Mouse (Mus musculus) frontal cortex, postnatal 36 days (tissue): ENCODE results near the gene Crtc1.

ENCODE experiments used
- DNase-seq, 2 experiments: peaks; one replicate each; pipeline ENCODE4 v3.0.0; 2022; ENCODE audit warnings: low spot score in 2 of 2

Gene Crtc1

DNA sequence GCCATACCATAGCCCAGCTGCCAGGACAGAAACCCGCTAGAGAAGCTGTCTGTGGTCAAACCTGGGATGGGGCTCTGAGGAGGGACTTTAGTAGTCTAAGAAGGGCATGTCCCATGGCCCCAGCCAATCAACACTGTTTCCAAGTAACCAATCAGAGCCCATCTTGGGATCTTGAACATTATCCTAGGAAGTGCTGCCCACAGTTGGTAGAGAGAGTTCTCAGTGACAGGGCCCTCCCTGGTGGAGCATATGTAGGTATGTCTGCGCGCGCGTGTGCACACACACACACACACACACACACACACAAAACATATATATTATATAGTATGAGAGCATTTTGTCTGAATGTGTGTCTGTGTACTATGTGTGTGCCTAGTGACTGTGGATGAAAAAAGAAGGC is 46.3 kb downstream of the Crtc1 start:
- no peak for DNase-seq

DNA sequence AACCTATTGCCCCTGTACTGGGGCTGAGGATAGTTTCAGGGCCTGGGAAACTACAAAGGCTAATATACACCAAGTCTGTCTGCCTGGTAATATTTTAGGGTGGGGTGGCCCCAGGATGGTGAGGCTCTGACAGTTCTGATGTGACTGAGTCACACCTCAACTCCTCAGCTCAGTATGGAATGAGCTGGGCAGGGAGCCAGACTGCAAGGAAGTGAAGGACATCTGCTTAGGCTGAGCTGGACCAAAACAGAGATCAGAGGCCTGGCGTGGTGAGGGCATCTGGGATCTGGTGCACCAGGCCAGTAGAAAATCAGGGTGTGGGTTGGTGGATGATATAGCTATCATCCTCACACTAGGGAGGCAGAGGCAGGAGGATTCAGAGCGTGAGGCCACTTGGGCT is 49.7 kb downstream of the Crtc1 start:
- no peak for DNase-seq

DNA sequence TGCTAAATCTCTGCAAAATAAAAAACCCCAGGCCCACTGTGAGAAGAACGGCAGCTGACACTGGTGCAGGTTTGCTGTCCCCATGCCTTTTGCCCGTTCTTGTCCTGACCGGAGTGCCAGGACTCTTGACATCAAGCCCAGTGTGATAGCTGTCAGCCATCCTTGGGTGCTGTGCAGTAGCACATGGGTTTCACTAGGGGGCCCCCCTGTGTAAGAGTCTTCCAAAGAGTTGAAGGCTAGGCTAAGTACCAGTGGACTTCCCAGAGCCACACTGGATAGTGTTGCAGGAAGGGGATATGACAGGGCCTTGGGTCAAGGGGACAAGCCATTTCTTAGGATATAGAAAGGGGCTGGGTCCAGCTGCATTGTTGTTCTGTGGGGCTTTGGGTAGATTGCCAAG is 56.1 kb downstream of the Crtc1 start:
- DNase-seq, result peak; percentile 61 to 65

DNA sequence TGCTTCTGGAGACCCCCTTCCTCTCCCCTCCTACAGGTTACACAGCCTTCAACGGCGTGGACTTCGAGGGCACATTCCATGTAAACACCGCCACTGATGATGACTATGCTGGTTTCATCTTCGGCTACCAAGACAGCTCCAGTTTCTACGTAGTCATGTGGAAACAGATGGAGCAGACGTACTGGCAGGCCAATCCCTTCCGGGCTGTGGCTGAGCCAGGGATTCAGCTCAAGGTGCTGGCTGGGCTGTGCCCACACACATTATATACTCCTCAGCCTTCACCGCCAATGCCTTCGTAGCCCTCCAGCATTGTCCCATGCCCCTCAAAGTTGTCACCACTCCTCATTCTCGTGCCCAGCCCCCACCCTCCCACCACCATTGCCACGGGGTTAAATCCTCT is 59.3 kb downstream of the Crtc1 start:
- DNase-seq, result peak in 1 of 2 experiments; percentile 43

DNA sequence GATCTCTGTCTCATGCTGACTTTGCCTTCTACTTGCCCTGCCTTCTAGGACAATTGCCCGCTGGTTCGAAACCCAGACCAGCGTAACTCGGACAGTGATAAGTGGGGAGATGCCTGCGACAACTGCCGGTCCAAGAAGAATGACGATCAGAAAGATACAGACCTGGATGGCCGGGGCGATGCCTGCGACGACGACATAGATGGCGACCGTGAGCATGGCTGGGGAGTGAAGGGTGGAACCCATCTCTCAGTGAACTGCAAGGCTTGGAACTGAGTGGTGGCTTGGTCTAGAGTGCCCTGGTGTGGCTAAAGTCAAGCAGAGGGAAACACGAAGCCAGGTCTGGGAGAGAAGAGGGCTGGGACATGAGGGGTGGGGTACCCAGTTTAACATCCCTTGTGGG is 62.3 kb downstream of the Crtc1 start:
- DNase-seq, result no peak

DNA sequence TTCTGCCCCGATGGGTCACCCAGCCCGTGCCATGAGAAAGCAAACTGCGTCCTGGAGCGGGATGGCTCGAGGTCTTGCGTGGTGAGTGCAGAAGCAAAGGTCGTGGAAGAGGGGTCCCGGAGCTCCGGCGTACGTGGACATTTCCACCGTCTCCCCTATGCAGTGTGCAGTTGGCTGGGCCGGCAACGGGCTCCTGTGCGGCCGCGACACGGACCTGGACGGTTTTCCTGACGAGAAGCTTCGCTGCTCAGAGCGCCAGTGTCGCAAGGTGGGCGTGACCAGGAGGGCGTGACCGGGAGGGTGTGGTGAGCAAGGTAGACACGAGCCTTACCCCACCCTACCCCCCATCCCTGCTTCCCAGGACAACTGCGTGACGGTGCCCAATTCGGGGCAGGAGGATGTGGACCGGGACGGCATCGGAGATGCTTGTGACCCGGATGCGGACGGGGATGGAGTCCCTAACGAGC is 63.1 kb downstream of the Crtc1 start:
- no peak for DNase-seq

DNA sequence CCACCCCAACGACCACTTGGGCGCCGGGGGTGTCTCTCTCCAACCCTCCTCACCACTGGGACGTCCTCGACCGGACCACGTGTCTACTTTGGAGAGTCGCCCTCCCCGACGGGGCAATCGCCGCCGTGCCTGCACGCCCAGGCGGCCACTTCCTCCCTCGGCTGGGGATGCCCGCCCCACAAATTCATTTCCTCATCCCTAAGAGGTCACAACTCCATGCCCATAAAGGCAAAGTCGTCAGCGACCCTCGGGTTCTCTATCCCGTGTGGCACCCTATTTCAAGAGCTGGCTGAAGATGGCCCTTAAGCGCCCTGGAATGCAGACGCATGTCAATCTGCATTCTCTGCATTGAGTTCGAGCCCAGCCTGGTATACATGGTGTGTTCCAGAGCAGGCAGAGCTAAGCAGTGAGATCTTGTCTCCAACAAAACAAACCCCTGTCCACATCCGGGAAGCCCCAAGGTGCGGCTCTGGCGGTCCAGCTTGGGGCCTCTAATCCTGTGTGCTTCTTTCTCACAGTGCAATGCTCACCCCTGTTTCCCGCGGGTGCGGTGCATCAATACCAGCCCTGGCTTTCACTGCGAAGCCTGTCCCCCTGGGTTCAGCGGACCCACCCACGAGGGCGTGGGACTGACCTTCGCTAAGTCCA is 64.0 kb downstream of the Crtc1 start:
- DNase-seq, result no peak

DNA sequence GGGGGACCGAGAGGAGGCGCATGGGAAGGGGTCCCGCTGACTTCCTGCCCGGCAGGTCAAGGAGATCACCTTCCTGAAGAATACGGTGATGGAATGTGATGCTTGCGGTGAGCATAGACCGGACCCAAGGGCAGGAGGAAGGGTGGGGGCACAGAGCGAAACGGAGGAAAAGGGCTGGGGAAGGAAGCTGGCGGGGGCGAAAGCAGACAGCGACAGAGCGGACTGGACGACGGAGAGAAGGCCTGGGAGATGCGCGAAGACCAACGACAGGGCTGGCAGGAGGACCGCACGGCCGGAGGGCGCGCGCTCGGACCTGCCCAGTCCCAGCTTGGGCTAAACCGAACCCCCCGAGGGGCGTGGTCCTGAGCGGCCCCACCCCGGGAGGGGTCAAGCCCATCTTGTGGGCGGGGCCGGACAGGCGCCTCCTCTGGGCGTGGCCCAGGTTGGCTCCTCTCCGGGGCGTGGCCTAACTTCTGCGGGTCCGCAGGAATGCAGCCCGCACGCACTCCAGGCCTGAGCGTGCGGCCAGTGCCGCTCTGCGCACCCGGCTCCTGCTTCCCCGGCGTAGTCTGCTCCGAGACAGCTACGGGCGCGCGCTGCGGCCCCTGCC is 65.0 kb downstream of the Crtc1 start:
- no peak for DNase-seq

DNA sequence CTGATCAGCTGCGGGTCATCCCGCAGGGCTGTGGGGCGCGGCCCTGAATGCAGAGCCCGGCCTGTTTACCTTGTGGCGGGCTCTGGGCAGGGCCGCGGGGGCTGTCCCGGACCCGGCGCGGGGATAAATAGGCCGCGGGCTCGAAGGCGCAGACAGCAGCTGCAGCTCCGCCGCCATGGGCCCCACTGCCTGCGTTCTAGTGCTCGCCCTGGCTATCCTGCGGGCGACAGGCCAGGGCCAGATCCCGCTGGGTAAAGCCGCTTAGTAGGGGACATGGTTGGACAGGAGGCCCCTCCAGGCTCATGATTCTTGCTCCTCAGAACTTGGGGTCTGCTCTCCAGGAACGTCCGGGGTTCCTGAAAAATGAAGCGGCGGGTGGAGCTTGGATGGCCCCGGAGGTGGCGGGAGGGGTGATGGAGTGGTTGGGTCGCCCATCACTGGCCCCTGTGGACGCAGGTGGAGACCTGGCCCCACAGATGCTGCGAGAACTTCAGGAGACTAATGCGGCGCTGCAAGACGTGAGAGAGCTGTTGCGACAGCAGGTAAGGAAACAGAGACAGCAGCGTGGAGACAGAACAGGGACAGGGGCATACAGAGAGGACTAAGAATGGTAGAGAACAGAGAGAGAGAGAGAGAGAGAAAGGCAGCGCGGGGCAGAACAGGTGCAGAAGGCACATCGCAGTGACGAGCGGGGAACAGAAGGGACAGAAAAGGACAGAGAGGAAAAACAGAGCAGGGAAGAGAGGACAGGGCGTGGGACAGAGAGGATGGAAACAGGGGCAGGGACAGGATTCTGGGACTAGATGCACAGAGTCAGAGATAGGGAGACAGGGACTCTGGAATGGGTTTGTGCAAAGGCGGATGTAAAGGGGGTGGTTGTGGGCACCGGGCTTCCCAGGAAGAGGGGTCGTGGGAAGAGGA is 65.7 kb downstream of the Crtc1 start, which contains the start of gene Comp:
Gene Comp (plus strand): TSS at position 162 of the 921 bp plus-strand sequence.
- DNase-seq, result no peak

DNA sequence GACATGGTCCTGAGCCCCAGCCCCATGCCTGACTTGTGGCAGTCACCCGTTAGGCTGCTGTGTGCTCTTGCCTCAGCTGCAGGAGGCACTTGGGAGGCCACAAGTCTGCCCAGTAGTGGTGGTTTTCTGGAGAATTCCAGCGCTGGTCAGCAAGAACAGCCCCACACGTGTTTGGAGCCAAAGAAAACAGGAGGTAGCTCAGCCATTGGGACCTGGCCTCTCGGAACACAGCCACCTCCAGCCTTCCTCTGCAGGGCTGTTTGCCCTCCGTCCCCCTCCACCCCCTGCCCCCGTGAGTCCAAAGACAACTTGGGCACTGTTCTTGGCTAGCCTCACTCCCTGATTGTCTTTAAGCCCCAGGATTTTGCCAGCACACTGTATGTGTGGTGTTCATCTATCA is 67.4 kb downstream of the Crtc1 start:
- no peak for DNase-seq

DNA sequence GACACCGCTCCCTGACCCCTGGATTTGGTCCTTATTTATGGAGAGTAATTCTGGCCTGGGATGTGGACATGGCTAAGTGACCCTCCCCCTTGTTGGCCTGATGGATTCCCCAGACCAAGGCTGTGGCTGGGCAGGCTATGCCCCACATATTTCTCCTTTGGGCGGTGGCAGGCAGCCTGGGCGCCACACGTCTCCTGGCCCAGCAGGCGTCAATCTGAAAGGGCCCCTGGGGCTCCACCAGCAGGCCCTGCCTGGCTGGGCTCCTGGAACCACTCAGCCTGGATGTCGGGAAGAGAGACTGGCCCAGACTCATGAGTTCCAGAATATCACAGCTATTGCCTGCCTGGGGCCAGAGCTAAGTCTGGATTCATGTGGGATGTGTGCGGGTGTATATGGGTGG is 68.9 kb downstream of the Crtc1 start:
- no peak for DNase-seq

DNA sequence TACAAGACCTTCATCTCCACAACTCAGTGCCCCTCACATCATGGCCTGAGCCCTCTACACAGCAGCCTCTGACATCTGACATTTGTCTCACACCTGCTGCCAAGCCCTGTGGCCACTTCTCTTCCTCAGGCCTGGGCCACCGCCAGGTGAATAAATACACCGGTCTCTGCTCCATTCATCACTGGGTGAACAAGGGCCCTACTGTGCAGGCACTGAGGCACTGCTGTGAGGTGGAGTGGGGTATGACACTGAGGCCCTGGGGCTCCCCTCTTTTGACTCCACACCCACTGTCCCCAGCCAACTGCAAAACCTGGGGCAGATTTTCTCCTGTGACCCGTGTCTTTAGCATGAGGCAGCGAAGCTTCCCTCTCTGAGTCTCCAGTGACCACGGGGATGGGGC is 72.8 kb downstream of the Crtc1 start:
- no peak for DNase-seq

DNA sequence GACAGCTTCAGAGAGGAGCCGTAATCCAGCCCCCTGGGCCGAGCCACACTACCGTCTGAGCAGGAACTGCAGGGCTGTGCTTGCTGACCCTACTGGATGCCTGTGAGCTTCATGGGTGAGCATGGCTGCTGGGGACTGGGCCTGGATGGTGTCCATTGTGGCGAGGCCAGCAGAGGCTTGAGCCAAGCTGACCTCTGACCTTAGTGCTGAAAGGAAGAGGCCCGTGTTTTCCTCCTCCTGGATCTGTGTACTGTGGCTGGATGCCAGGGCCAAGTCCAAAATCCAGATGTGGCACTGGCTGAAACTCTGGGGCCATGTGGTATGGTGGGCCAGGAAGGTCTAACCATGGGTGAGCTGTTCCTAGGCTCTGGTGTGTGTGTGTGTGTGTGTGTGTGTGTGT is 75.3 kb downstream of the Crtc1 start:
- no peak for DNase-seq

DNA sequence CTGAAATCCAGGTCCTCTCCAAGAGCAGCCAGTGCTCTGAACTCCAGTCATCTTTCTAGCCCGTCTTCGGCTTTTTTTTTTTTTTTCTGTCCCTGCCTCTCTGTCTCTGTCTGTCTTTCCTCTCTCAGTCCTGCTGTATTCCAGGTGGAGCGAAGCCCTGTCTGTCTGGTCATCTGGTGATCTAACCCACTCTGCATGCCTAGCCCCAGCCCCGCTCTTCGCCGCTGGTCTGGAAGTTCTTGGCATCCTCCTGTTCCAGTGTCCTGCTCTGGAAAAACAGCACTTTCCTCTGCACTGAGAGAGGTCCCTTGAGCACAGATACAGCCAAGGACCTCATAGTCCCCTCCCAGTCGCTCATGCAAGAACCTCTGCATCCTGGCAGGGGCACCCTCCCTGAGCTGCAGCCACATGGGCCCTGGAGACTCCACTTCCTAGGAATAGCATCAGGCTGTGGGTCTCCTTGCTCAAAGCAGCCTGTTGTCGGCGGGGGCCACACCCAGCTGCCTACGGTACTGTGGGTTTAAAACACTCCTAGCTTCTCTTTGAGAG is 77.8 kb downstream of the Crtc1 start:
- no peak for DNase-seq

DNA sequence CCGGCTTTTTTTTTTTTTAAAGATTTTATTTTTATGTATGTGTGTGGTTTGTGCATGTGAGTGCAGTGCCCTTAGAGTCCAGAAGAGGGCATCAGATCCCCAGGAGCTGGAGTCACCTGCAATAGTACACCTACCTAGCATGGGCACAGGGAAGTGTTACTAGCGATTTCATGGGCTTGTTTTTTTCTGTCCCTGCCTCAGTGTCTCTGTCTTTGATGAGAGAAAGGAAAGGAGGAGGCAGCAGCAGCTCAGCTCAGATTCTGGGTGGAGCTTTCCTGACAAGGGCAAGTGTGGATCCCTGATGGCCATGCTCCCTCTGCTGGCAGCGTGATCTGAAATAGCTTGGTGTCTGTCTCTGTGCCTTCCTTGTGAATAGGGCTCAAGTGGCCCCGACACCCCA is 78.6 kb downstream of the Crtc1 start:
- no peak for DNase-seq

DNA sequence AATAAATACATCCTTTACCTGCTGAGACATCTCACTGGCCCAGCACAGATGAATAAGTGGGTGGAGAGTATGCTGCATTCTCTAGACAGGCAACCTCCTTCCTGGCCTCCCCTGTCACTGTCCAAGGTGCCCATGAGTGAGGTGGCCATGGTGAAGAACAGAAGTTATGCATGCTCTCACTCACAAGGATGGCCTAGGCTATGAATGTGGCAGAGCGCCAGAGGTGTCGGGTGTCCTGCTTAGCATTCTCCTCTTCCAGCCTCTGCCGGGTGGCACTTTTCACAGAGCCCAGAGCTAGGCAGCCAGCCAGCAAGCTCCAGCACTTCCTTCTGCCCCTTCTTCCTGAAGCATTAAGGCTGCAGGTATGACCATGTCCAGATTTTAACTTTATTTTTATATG is 80.0 kb downstream of the Crtc1 start:
- DNase-seq, result no peak

DNA sequence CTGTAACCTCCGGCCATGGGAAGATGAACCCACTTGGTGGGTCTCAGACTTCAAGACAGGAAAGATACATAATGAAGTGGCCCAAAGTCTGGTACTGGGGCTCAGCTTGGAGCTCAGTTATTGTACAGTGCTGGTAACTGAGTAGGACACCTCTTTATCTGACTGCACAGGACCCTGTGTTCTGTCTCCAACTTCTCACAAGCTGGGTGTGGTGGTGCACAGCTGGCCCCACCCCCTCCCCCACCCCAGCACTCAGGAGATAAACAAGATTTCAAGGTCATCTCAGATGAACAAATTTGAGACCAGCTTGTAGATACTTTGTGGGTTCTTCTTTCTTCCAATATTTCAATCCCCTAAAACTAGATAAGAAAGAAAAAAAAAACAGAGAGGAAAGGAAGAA is 83.3 kb downstream of the Crtc1 start:
- no peak for DNase-seq

DNA sequence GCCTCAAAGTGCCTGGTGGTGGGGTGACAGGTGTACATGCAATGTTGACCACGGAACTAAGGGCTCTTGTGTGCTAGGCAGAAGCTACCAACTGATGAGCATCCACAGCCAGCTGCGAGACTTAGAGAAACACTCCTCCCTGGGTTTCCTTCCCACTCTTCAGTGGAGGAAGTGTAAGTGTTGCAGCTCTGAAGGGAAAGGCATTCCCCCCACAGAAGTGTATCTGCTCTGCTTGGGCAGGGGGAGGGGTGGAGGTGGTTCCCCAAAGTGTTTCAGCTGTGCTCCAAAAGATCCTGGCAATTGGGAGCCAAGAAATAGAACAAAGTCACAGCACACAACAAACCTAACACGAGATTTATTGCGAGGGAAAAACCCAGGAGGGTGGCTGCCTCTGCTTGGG is 85.4 kb downstream of the Crtc1 start:
- DNase-seq, result peak; percentile 45 to 66

DNA sequence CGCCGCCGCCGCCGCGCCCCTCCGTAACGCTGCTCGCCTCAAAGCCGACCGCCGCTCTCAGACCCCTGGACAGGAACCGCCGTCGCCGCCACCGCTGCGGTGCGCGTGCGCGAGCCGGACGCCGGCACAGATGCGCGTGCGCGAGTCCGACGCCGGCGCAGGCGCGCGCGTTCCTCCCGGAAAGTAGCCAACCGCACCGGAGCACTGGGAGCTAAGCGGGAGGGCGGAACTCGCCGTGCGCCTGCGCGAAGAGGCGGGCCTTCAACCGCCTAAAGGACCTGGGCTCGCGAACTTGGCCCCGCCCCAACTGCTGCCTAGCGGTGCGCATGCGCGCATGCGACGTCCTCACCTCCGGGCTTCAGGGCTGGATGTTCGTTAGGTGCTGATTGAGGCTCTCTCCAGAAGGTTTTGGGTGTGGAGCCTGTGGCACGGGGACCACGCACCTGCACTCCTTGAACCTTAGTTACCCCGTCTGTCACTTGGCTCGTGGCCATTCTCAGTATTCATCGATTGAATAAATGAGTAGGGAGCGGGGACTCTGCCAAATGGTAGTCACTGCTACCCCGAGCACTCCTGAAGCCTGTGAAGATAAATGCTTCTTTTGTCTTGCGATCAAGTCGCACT is 86.1 kb downstream of the Crtc1 start, which contains the start of gene Upf1:
Gene Upf1 (minus strand): TSS at position 85 of the 624 bp plus-strand sequence.
- peak; percentile 98 to 100 for DNase-seq

DNA sequence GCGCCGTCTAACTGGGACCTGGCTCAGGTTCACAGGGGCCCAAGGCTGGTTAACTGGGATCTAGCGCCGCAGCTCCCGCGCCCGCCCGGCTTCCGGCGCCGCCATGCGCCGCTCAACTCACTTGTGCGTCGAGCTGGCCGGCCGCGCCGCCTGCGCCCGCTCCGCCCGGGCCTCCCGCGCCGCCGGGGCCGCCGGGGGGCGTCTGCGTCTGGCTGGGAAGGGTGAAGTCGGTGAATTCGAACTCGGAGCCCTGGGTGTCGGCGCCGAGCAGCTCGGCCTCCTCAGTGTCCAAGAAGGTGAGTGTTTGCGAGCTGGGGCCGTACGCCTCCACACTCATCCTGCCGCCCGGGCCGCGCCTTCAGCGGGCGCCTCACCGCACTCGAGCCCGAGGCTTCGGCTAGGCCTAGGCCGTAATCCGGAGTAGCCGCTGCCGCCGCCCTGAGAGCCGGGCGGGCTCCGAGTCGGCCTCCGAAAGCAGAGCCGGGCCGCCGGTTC is 86.7 kb downstream of the Crtc1 start:
- DNase-seq, result no peak

DNA sequence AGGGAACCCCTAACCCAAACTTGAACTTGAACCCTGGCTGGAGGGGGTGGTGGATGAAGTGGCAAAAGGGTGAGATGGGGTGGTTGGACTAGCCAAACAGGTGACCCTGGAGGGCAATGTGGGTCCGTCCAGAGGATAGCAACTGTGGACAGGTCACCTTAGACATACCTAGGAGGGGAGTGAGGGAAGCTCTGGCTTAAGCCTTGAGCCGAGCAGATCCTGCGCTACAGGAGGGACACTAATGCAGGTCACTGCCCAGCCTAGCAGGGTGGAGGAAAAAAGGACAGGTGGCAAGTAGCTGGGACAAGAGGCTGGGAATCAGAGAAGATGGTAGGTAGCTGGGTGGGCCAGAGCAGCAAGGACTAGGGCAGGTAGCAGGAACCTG is 87.4 kb downstream of the Crtc1 start:
- no peak for DNase-seq
